Mouse (Mus musculus) bone marrow, adult 2 months (tissue): ENCODE data around the gene Espn. TPM values are rescaled to one million over a fixed set of nuclear protein-coding genes. Genes with fewer than 3 reads are reported as not detected.
A peak's percentile ranks its signal among the peaks of the same experiment; 100 is the strongest.

Experiments
- H3K27ac ChIP-seq: fragments of 200-500 bp; 2 replicates; pipeline ENCODE4 v1.5.1; 2012; ENCODE audit warnings: low read depth, mild to moderate bottlenecking, control low read depth, inconsistent platforms, low read length; ENCODE audit not compliant: control insufficient read depth, poor library complexity, insufficient read depth
- H3K4me1 ChIP-seq: fragments of 200-500 bp; 2 replicates; pipeline ENCODE4 v1.6.1; 2011; ENCODE audit warnings: low read length; ENCODE audit not compliant: control insufficient read depth, insufficient read depth
- H3K4me3 ChIP-seq: fragments of 200-500 bp; replicated peaks from 2 replicates; pipeline ENCODE3; 2011; ENCODE audit warnings: mild to moderate bottlenecking, low read depth, low read length, control low read depth; ENCODE audit not compliant: control insufficient read depth
- CTCF ChIP-seq: fragments of 200-500 bp; IDR thresholded peaks from 2 replicates; pipeline ENCODE4 v1.5.1; 2011; ENCODE audit warnings: low read length, control low read depth; ENCODE audit not compliant: control insufficient read depth, insufficient read depth
- POLR2A ChIP-seq: fragments of 200-500 bp; IDR thresholded peaks from 2 replicates; pipeline ENCODE4 v1.6.1; 2011; ENCODE audit warnings: low read depth, mild to moderate bottlenecking, control low read depth, low read length, borderline replicate concordance; ENCODE audit not compliant: control insufficient read depth
- WGBS: fragments of 180-500 bp; shearing (Covaris S2); methylation state at CpG from one replicate; pipeline ENCODE4 v1.1.7; 2018; 5-methylcytosine and 5-hydroxymethylcytosine counted together
- polyA plus RNA-seq: library from polyadenylated mRNA; stranded (reverse); fragments of >200 nt; gene quantifications from 2 replicates; pipeline ENCODE4 v1.2.4, GENCODE M21; 2011; ENCODE audit warnings: low replicate concordance; ENCODE audit not compliant: missing spikeins, insufficient read depth, insufficient read length

Espn gene
- polyA plus RNA-seq, 1 experiment: not detected

DNA sequence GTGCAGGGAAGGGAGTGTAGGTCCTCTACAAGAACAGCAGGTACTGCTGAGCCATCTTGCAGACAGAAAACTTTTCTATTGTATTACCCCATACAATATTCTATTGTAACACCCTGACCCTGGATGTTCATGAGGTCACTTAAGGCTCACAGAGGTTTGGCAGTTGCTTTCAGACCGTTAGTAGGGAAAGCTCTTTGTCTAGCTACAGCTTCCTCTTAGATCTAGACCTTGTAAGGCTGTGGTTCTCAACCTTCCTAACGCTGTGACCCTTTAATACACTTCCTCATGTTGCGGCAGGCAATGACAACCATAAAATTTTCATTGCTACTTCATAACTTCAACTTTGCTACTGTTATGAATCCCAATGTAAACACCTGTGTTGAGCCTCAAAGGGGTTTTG is 24.5 kb upstream of the Espn start:
- no peak overlapping the region; the same call in 1 of the 2 replicates for H3K27ac ChIP-seq
- H3K4me3 ChIP-seq: no peak overlapping the region
- peaks cover 2% of the 10 kb centered on the region; the same call in 1 of the 2 replicates for H3K4me1 ChIP-seq
- WGBS: 9% methylated on average over 3 of the region's 3 CpGs
- TF ChIP-seq CTCF (no peak), POLR2A (no peak)

DNA sequence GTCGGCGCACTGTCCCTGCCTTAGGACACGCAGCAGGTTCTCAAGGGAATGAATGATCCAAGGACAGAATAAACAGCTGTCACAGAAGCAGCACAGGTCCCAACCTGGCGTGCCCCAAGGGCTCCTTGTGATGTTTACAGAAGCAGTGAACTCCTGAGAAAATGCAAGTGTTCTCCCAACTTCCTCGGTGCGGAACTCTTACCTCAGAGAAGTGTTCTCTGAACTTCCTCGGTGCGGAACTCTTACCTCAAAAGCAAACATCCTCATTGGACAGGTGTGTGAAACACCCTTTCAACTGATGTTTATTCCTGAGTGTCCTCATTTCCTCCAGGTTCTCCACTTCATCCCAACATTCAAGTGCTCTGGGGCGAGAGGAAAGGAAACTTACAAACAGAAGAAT is 21.8 kb upstream of the Espn start:
- Histone ChIP-seq H3K4me3 (no peak overlapping the region), H3K27ac (no peak overlapping the region), H3K4me1 (no peaks in the 10 kb centered on the region; the same call in 1 of the 2 replicates)
- WGBS: 63% methylated on average over 9 of the region's 9 CpGs
- no peak for TF ChIP-seq CTCF
- no peak for TF ChIP-seq POLR2A

DNA sequence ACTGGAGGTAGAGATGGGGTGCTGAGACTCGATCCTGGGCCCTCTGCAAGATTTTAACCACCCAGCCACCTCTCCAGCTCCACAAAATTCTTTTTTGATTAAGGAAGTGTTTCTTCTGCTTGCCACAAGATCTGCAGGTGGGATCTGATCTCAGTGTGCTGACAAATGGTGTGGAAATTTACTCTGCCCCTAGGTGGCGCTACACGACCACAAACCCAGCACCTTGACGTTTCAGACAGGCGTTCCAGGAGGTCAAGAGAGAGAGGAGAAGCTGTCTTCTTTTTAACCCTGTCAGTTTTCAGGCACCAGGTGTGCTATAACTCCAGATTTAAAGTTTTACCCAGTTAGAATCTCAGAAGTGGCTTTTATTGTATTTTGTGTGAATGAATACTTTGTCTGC is 20.9 kb upstream of the Espn start:
- TF ChIP-seq POLR2A (no peak), CTCF (peak; percentile 98)
- WGBS: 1% methylated on average over 5 of the region's 5 CpGs
- Histone ChIP-seq H3K4me3 (no peak overlapping the region), H3K4me1 (no peaks in the 10 kb centered on the region; the same call in 1 of the 2 replicates), H3K27ac (no peak overlapping the region)

DNA sequence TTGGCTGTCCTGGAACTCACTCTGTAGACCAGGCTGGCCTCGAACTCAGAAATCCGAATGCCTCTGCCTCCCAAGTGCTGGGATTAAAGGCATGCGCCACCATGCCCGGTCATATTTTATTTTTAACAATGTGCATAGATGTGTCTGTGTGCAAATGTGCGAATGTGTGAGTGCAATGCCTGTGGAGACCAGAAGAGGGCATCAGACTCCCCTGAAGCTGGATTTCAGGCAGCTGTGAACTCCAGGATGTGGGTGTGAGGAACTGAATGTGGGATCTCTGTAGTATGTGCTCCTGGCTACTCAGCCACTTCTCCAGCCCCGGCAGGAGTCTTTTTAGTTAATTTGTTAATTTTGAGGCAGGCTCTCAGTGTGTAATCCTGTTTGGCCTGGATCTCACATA is 19.4 kb upstream of the Espn start:
- Histone ChIP-seq H3K27ac (no peak overlapping the region), H3K4me1 (no peaks in the 10 kb centered on the region; the same call in 1 of the 2 replicates), H3K4me3 (no peak overlapping the region)
- TF ChIP-seq CTCF (peak; percentile 36; the same call in 1 of the 2 replicates), POLR2A (no peak)
- 72% methylated on average over 6 of the region's 6 CpGs for WGBS

DNA sequence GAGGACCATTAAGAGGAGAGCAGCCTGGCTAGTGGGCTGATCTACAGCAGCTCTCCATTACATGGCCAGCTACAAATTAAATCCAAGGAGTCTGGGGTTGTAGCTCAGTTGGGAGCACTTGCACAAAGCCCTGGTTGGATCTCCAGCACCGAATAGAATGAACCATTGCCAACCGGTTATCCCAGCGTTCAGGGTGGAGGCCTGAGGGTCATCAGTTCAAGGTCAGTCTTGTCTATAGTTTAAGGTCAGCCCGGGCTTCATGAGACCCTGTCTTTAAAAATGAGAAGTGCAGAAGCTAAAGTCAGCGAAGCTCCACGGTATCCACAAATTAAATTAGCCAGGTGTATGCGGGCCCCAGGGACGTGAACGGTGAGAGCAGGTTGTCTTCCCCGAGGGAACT is 18.1 kb upstream of the Espn start:
- H3K4me3 ChIP-seq: no peak overlapping the region
- TF ChIP-seq CTCF (no peak), POLR2A (no peak)
- no peaks in the 10 kb centered on the region; the same call in 1 of the 2 replicates for H3K4me1 ChIP-seq
- H3K27ac ChIP-seq: no peak overlapping the region
- 82% methylated on average over 10 of the region's 10 CpGs for WGBS

DNA sequence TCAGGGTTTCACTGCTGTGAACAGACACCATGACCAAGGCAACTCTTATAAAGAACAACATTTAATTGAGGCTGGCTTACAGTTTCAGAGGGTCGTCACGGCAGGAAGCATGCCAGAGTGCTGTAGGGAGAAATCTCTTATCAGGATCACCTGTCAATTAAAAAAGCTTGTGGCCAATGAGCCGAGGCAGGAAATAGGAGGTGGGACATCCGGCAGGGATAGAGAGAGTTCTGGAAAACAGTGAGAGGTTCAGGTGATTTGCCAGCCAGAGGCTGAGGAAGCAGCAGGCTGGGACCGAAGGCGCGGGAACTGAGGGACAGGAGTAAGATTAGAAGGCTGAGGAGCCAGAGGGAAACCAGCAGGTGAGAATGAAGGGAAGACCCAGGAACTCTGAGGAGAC is 16.9 kb upstream of the Espn start:
- Histone ChIP-seq H3K4me1 (no peaks in the 10 kb centered on the region; the same call in 1 of the 2 replicates), H3K4me3 (no peak overlapping the region), H3K27ac (no peak overlapping the region)
- TF ChIP-seq POLR2A (no peak), CTCF (no peak)
- WGBS: 78% methylated on average over 7 of the region's 7 CpGs

DNA sequence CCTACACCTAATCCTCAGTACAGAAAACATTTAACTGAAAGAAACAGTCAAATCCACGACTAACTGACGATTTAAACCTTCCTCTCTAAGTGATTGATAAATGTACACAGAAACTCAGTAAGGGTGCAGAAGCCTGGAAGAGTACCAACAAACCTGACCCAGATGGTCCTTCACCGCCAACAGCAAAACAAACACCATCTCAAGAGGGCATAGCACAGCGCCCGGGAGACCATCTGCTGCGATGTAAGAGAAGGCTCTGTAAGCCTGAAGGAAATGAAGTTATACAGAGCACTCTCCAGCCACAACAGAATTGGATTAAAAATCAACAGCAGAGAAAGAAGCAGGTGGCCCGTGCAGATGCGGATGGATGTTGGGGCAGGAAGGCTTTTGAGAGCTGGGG is 15.9 kb upstream of the Espn start:
- 67% methylated on average over 8 of the region's 8 CpGs for WGBS
- H3K4me3 ChIP-seq: no peak overlapping the region
- no peak overlapping the region for H3K27ac ChIP-seq
- no peaks in the 10 kb centered on the region; the same call in 1 of the 2 replicates for H3K4me1 ChIP-seq
- no peak for TF ChIP-seq POLR2A
- no peak for TF ChIP-seq CTCF

DNA sequence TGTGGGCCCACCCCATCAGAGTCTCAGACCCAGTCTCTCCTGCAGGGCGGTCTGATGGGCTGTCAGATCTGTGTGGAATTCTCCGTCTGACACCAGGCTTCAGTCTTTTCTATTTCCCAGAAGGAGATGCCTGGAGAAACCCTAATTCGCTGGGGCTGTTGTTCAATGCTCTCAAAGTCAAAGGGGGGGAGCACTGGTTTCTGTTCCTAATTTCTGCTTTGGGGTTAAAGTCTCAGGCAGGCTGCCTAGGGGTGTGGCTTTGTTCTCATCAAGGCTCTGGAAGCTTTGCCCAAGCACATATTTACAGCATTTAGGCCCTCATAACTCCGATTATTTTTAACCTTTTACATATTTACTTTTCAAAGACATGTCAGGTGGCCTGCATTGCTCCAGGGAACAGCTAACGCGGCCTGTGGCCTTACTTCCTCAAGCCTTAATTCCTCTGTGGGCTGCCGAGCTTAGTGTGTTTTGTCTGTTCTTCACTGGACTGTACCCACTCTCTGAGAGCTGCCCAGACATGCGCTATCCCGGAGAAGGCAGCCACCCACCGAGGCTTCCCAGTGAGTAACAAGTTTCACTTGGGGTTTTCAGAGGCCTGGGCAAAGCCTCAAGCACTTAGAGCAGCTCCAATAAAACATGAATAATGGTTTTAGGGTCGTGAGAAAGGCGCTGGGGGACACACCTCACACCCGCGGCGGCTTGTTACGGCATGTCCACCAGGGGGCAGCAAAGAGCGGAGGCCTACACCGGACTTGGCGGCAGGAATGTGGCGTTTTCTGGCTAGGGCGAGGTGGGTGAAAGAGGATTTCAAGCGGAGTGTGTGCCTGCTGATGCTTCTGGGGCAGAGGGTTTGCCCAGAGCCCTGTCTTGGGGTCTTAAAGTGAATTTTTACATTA is 13.1 kb upstream of the Espn start:
- H3K27ac ChIP-seq: peak overlapping the region; percentile 64
- no peaks in the 10 kb centered on the region; the same call in 1 of the 2 replicates for H3K4me1 ChIP-seq
- no peak for TF ChIP-seq POLR2A
- TF ChIP-seq CTCF: peak; percentile 94
- WGBS: 10% methylated on average over 22 of the region's 22 CpGs
- no peak overlapping the region for H3K4me3 ChIP-seq

DNA sequence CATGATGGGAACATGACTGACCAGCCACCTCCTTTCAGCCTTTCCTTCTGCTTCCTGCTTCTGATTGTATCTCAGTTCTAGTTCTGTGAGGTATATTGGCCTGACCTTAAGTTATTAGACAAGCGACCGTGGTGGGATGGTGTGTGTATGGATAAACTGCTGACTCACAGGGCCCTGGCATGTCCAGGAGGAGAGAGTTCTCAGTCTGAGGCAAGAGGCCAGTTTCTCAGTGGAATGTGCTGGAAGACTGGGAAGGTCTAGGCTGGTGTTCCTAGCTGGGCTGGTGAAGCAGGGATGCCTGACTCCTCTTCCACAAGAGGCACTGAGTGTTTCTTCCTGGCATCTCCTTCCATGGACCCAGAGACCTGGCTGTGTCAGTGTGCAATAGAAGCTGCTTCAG is 10.6 kb upstream of the Espn start:
- H3K4me1 ChIP-seq: no peaks in the 10 kb centered on the region; the same call in 1 of the 2 replicates
- H3K27ac ChIP-seq: no peak overlapping the region
- no peak overlapping the region for H3K4me3 ChIP-seq
- TF ChIP-seq CTCF: no peak
- TF ChIP-seq POLR2A: no peak
- 30% methylated on average over 2 of the region's 2 CpGs for WGBS
